8 mouse cellular contexts compared by ENCODE assay signal in the genomic region with DNA sequence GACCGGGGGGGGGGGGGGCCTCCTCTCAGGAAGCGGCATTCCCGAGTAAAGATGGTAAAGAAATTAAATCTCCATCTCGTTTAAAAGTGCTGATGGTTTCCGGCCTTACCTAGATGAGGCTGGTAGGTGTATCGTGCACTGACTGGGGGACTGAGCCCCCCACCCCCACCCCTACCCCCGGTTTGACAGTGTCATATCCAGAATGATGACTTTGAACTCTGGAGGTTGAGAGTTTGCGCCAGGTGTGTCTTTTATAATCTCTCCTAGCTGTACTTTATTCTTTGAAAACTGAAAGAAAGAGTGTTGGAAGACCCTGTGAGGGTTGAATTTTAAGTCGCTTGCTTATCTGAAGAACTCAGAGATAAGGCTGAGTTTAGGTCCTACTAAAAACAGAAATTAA. TPM values are rescaled to one million over a fixed set of nuclear protein-coding genes. Genes with fewer than 3 reads are reported as not detected.
DNase-seq lines count a peak whose midpoint lies in the region; ATAC-seq lines count a peak whose summit lies in the region.

No protein-coding gene starts in this region.

- H3K36me3 ChIP-seq in limb, embryonic 13.5 days: peaks cover 10% of the 10 kb centered on the region
- H3K36me3 ChIP-seq in stomach, embryonic 15.5 days: 0 out of 2 replicates have a peak, but pooled peaks cover 3% of the 10 kb centered on the region

- peak; percentile 32 for ATAC-seq in limb, embryonic 13.5 days (ENCODE audit: low FRiP score, low read depth)
- ATAC-seq in stomach, embryonic 15.5 days (ENCODE audit: insufficient read depth, low FRiP score, low read depth): peak; percentile 28; the same call in 1 of the 2 replicates

- H3K27me3 ChIP-seq in limb, embryonic 13.5 days: no peaks in the 10 kb centered on the region
- no peaks in the 10 kb centered on the region for H3K27me3 ChIP-seq in stomach, embryonic 15.5 days (replicated peaks)

- DNase-seq in cerebellum, adult 8-10 months: peak; percentile 5
- DNase-seq in cerebellum, postnatal 14 days: no peak
- peak; percentile 1 for DNase-seq in retina, postnatal 1 day
- DNase-seq in retina, embryonic 14.5 days (ENCODE audit: low spot score): no peak
- DNase-seq in right cerebral cortex, postnatal 14 days: no peak
- no peak for DNase-seq in right cerebral cortex, adult 18-20 months

- peak overlapping the region; percentile 73; the same call in 1 of the 2 replicates for H3K27ac ChIP-seq in limb, embryonic 13.5 days
- peak overlapping the region; percentile 27; the same call in 1 of the 2 replicates for H3K27ac ChIP-seq in stomach, embryonic 15.5 days

- H3K4me1 ChIP-seq in limb, embryonic 13.5 days: peaks cover 12% of the 10 kb centered on the region
- peaks cover 5% of the 10 kb centered on the region for H3K4me1 ChIP-seq in stomach, embryonic 15.5 days

- no peaks in the 10 kb centered on the region for H3K9me3 ChIP-seq in limb, embryonic 13.5 days
- H3K9me3 ChIP-seq in stomach, embryonic 15.5 days: no peaks in the 10 kb centered on the region

- H3K4me2 ChIP-seq in limb, embryonic 13.5 days (replicated peaks): peak overlapping the region; percentile 70
- peak overlapping the region; percentile 69 for H3K4me2 ChIP-seq in stomach, embryonic 15.5 days

- H3K4me3 ChIP-seq in limb, embryonic 13.5 days: peak overlapping the region; percentile 67
- peak overlapping the region; percentile 67 for H3K4me3 ChIP-seq in stomach, embryonic 15.5 days (replicated peaks)

- peak overlapping the region; percentile 81 for H3K9ac ChIP-seq in limb, embryonic 13.5 days
- peak overlapping the region; percentile 71 for H3K9ac ChIP-seq in stomach, embryonic 15.5 days

- 13% methylated on average over 9 of the region's 9 CpGs for WGBS in limb, embryonic 13.5 days
- WGBS in stomach, embryonic 15.5 days: 10% methylated on average over 9 of the region's 9 CpGs

RNA-seq across cellular contexts. Expression of gene Blvra, which starts 0.4 kb away (rescaled TPM):
- polyA plus RNA-seq in limb, embryonic 13.5 days (2015; fragmentation: Nextera tagmentation; extraction: Ambion mirVana): 44.3 and 45.6 TPM in 2 replicates
- polyA plus RNA-seq in stomach, embryonic 15.5 days (2015; fragmentation: Nextera tagmentation; extraction: Ambion mirVana): 52.6 and 53.9 TPM in 2 replicates

Comparison
In these comparisons a context has a peak if more than half of its experiments do, and no peak if none do; other contexts are left out.
1. DNase-seq: peak in cerebellum, adult 8-10 months (single experiment) and retina, postnatal 1 day (single experiment); none in cerebellum, postnatal 14 days (0 of 2), retina, embryonic 14.5 days (single experiment), right cerebral cortex, postnatal 14 days (single experiment) and right cerebral cortex, adult 18-20 months (single experiment).